Mouse (Mus musculus) liver (tissue): Measurements from ENCODE around the gene Rps28.

Source experiments
- DNase-seq: peaks from one replicate; pipeline ENCODE4 v3.0.0-alpha.2; 2020; ENCODE audit warnings: mixed read lengths

The Rps28 gene

DNA sequence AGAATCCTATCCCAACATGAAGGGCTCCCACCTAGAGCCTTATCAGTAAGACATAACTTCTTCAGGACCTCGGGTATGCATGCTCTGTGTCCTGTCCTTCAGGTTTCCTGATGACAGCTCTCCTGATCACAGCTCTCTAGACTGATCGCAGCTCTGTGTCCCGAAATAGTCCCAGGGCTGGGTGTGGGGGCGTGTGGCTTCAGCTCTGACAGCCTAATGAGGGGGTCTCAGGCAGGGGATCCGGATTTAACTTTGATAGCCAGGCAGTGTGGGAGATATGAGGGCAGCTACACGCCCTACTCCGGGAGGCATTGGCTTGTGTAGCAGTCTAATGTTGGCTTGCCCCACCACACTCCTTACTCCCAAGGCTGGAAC, 13.2 kb downstream of the Rps28 start:
- DNase-seq = no peak

DNA sequence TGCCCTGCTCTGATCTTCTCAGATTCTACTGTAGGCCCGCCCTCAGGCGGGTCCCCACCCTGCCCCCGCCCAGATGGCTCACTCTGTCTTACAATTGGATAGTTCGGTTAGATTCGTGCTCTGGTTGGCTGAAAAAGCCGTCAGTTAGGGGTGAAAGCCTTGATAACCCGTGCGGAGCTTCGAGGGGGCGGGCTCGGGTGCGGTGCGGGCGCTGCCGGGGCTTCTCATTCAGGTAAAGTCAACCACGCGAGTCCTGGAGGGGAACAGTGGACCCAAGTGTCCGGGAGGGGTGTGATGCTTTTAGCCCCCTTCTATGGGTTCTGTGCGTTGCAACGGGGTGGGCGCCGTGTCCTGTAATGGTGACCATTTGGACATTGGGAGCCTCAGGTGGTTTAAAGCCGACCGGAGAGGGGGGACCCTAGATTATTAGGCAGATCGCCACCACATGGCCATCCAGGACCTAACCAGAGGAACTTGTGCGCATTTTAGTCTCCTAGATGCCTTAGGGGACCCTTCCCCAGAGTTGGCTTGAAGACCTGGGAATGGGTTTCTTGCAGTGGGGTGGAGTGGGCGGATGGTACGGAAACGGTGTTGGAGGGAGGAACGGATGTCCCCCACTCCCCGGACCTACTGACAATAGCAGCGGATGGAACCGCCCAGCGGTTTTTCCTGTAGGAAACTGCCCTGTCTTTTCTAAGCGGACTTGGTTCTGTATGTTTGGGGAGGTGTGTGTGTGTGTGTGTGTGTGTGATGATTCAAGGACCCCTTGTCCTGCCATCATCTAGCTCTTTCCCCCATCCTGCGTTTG, 13.8 kb downstream of the Rps28 start, which contains the start of gene Kank3:
TSS of gene Kank3 (plus strand) at position 186 of the 808 bp plus-strand sequence.
- DNase-seq = peak; percentile 94

DNA sequence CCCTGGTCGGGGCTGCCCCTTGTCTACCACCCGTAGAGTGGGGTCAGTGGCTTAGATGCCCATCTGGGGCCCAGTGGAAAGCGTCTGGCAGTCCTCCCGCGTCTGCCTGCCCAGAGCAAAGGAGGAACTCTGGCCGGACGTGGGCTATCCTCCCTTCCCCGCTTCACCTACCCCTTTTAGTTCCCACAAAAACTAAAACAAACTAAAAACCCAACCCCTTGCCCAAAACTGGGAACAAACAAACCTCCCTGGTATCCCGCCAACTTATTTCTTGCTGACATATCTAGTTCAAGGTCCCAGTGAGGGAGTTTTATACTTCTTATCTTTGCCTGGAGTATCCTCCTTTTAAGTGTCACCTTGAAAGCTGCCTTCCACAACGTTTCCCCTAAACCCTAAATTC, 16.2 kb downstream of the Rps28 start:
- DNase-seq = no peak

DNA sequence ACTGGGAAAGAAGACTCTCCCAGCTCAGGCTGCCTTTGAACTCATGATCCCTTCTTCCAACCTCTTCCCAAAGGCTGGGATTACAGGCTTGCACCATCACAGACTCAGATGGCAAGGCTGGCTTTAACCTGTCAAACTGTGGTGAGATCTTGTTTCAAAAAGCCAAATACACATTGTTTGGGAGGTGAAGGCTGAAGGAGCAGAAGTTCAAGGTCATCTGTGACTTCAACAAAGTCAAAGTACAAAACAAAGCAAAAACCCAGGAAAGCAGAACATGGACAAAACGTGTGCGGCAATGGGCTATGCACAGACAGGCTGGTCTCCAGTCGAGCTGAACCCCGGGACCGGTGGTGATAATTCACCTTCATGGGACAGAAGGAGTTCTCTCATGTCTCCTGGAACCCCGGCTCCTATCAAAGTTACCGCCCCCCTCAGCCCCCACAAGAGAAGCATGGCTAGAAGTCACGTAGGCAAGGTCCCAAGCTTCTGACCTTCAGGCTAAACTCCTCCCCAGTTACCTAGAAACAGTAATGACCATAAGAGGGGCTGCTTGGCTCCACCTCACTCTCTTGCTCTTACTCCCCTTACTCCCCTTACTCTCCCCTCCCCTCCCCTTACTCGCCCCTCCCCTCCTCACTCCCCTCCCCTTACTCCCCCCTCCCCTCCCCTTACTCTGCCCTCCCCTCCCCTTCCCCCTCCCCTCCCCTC, 17.0 kb downstream of the Rps28 start:
- DNase-seq = no peak

DNA sequence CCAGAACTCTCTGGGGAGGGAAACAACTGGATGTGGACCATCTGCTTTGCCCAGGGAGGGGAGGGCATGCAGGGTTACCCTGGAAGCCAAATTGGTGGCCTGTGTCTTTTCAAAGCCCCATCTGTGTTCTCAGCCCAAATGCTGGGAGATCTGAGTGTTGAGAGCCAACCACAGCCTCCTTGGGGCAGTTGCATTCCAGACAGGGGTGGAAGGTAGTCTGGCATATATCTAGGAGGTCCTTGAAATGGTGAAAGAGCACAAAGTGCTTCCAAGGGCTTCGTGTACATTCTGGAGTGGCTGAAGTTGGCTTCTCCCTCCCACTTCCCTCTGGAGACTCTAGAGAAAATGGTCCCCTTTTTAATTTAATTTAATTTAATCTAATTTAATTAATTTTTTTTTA, 19.6 kb downstream of the Rps28 start:
- no peak for DNase-seq

DNA sequence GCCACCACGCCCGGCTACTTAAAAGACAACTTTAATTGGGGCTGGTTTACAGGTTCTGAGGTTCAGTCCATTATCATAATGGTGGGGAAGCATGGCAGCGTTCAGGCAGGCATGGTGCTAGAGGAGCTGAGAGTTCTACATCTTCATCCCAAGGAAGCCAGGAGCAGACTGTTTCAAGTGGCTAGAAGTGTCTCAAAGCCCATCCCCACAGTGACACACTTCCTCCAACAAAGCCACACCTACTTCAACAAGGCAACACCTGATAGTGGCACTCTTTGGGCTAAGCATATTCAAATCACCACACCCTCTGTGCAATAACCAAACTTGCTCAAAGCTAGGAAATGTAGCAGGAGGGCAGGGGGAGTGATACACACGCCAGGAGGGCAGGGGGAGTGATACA, 20.2 kb downstream of the Rps28 start:
- DNase-seq = no peak

DNA sequence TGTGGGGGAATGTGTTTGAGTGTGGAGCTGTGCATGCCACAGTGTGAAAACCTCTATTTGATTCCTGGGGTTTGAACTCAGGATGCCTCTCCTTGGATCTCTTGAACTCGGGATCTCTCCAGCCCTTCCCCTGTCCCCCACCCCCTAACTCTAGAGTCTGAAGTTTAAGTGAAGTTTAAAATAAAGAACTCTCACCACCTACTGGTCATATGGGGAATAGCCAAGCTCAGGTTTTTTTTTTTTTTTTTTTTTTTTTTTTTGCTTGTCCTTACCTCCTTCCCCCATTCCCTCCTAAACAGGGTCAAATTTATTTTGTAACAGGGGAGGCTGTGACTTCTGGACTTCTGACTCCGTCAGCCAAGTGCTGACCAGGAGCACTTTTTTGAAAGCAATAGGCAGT, 22.1 kb downstream of the Rps28 start:
- DNase-seq = no peak

DNA sequence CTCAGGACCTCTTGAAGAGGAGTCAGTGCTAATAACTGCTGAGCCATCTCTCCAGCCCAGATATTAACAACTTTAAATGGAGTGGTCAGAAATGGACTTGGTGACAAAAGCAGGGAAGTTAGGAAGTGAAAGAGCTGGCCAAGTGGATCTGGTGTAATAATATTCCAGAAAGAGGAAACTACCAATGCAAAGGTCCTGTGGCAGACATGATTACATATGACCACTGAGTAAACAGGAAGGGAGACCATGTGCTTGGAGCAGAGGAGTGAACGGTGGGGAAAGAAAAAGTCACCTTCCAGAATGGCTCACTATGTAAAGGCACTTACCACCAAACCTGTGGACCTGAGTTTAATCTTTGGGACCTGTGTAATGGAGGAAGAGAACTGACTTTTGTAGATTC, 25.1 kb downstream of the Rps28 start:
- DNase-seq = no peak

DNA sequence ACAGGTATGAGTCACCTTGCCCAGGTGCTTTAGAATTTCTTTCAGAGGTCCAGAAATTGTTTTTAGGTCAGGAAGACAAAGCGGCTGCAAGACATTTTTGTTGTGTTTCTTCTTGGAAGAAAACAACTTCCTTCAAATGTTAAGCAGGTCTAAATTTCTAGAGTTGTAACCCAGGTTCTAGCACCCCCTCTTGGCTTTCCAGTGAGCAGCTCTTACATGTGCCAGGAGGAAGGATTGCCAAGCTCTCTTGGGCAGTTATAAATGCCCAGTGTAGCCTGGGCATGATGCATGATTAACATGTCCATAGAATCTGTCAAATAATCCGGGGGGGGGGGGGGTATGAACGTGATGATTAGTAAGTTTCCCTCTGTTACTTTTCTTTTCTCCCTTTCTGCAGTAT, 26.1 kb downstream of the Rps28 start:
- DNase-seq = no peak

DNA sequence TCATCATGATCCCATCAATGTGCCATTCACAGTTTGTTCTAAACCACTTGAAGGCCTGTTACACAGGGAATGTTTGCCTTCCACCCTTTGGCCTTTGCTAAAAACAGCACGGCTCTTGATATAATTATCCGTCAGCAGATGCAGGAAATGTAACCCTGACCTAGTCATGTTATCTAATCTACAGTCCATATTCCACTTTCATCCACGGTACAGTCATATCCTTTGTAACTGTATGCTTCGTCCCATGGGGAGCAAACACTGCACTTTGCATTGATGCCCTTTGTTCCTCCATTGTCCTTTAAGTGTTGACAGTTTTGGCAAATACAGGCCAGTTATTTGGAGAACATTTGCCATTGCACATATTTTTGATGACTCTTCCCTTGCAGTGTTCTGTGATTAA, 35.6 kb downstream of the Rps28 start:
- DNase-seq = no peak

DNA sequence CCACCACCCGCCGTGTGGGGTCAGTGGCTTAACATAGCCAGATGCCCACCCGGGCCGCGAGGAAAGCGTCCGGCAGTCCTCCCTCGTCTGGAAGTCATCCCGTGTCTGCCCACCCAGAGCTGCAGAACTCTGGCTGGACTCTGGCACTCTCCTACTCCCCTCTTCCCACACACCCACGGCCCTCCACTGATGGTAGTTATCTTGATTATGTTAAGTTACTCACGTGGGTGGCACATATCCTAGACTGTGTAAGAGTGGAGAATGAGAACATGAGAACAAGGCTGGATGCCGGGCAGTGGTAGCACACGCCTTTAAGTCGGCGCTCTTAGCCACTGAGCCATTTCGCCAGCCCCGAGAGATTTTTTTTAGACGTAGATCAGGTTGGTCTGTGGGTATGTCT, 38.0 kb downstream of the Rps28 start:
- no peak for DNase-seq

DNA sequence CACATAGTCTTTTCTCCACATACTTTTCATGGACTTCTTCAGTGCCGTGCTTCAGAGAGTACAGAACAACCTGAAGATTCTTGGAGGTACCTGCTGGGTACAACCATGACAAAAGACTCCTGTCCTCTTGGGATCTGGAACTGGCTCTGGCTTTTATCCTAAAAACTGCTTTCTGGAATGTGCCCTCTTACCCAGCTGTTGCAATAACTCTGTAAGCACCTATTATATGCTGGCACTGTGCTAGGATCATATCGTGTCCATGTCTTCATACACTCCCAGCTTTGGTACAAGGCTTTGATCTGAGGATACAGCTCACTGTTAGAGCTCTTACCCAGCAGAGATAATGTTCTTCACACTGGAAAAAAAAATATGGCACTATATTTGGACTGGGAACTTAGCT, 39.4 kb downstream of the Rps28 start:
- no peak for DNase-seq

DNA sequence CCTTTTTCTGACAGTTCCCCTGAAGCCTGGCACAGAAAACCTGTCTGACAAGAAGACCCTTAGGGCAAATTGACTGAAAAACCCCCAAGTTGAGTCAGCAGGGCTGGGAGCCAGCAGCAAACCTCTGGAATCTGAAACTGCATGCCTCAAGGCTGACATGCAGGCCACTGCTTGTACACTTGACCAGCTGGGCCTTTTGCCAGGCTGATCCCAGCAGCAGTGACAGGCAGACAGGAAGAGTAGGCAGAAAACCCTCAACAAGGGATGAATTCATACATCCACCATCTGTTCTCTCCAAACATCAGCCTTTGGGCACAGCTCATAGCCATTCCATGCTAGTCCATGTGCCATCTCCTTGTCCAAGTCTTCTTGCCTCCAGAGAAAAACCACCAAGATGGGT, 41.0 kb downstream of the Rps28 start:
- no peak for DNase-seq

DNA sequence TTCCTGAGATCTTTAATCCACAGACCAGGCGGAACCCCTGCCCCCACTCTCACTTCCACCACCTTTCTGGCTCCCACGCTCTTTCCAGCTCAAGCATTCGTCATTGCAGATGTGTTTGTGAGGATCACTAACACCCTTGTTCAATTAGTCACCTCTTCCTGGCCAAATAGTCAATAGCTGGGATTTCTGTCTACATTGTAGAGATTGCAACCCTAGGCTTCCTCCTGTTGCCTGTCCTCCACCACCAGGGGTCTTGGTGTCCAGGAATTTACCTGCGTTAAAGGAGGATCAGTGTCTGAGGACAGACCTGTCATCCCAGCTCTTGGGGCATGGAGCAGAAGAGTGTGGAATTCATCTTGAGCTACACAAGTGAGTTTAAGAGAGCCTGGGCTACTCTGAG, 42.3 kb downstream of the Rps28 start:
- DNase-seq = no peak

DNA sequence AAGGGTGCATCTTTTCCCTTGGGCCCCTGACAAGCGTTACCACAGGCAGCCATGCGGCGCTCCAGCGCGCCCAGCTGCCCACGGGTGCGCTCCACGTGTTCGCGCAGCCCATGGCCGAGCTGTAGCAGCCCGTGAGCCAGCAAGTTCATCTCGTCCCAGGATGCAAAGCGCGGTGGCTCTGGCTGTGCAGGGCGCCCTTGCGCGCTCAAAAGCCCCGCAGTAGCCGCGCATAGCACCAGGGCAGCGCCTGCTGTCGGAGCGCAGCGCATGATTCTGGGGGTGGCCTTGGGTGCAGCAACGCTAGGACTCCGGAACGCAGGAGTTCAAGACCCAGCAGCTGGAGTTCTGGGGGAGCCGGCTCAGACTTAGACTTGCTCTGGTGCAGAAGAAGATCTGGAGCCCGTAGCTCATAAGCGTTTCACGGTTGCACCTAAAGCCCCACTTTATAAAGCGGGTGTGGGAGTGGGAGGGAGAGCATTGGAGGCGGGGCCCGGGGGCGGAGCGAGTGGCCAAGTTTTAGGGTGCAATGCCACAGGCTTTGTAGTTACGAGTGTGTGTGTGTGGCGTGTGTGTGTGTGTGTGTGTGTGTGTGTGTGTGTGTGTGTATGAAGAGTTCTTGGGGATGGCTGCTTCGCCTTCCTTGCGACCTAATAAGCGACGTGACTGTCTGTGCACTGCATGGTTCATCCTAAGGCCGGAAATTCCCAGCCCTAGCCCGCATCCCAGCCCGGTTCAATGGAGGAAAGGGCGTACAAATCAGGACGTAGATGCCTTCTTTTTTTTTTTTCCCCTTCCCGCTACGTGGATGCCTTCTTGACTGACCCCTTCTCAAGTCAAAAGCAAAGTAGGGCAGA, 43.0 kb downstream of the Rps28 start, which contains the start of gene Angptl4:
TSS of gene Angptl4 (minus strand) at position 707 of the 854 bp plus-strand sequence.
- peak; percentile 78 for DNase-seq

DNA sequence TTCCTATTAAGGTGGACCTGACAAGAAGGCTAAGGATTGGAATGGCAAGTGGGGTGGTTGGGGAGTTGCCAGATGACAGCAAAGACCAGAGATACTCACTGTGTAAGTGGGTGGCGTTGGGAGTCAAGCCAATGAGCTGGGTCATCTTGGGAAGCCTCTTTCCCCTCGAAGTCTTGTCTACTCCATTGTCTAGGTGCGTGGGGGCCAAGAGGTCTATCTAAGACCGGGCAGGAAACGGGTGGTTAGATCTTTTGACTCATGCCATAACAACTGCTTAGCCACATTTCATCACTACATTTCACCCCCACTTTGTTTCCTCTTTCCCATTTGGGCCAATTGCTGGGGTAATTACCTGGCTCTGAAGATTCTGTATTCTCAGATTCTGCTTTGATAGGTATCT, 43.9 kb downstream of the Rps28 start:
- DNase-seq = no peak

DNA sequence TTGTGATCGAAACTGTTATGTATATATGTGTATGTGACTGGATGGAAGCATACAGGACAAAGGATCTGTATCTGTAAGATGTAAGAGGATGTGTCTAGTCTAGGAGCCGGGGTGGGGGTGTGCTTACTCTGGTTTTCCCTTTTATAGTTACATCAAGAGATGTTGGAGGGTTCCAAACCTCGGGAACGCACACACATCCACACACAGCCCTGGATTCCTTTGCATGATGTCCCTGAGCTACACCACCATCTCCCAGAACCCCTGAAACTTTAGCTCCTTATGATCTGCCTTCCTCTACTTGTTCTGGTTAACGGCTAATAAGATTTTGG, 44.4 kb downstream of the Rps28 start:
- DNase-seq = no peak

DNA sequence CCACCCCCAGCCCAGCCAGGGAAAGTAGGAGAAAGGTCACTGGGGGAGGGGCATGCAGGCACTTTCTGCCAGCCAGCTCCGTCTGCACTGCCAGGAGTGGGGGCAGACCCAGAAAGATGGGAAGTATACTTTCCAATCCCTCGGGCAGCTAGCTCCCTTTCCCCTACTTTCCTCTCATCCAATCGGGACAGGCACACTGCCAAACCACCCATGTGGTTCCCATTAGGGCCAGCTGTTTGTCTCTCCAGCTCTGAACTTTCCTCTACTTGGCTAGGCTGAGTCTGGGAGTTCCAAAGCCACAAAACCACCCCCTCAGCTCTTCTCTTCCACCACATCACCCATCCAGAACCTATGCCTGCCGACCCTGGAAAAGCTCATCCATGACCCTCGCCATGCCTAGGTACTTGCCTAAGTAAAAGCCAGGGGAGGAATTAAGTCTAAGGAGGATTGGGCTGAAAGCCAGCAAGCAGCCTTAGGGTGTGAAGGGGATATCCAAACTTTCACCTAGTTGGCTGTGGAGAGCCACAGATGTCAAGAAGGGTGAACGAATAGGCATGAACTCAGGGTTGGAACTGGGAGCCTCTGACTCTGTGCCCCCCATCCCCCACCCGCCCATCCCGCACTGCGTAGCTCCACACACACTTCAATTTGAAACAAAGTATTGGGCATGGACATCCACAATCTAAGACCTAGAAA, 44.9 kb downstream of the Rps28 start:
- DNase-seq = peak; percentile 57

DNA sequence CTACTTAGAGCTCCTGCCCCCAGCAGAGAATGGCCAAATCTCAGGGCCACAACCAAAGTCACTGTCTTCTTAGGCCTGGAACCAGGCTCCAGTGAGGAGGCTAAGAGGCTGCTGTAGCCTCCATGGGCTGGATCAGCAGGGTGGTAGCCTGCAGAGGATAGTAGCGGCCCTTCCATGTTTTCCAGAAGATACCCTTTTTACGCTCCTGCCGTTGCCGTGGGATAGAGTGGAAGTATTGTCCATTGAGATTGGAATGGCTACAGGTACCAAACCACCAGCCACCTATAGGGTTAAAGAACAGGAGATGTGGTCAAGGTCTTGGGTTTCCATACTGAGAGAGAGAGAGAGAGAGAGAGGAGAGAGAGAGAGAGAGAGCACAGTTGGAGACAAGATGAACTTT, 49.1 kb downstream of the Rps28 start:
- DNase-seq = no peak

DNA sequence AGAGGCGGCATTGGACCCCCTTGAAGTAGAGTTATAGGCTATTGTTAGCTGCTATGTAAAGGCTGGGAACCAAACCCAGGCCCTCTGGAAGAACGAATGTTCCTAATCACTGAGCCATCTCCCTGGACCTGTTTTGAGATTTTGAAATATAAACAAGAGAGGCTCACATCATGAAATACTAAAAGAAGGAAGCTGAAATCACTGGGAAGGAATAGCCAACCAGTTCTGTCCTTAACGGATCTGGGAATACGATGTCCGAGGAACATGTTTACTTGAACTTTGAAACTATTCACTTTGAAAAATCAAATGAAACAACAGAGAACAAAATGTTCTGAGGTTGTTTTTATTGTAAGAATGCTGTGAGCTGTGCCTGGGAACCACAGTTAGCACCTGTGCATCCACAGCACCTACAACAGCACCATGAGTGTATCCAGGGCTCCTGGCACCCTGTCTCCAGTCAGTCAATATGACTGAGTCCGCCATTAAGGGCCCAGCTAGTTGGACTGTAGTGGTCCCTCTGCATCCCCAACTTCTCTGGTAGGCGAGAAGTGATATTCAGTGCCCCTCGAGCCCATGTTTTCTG, 49.7 kb downstream of the Rps28 start:
- DNase-seq = no peak

DNA sequence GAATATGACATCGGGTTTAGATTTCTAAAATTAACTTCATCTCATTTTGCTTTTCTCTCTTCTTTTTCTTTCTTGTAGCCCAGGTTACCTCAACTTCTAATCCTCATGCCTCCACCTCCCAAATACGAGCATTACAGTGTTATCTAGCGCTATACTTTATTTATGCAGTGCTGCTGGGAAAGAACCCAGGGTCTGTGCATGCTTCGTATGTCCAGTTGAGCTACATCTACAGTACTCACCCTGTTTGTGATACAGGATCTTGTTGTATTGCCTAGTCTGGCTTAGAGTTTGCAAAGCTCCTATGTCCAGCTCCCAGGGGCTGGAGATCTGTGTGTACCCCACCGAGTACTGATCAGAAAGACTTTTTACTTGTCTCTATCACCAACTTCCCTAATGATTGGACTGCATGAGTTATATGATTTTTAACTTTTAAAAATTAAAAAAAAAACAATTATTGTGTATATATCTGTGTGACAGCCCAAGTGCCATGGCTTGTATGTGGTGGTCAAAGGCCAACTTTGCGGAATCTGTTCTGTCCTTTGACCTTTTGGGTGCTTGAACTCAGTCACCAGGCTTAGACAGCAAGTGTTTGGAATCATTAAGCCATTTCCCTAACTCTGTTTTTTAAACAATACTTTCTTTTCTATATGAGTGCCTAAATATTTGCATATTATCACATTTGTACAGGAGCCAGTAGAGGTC, 50.3 kb downstream of the Rps28 start:
- DNase-seq = no peak

DNA sequence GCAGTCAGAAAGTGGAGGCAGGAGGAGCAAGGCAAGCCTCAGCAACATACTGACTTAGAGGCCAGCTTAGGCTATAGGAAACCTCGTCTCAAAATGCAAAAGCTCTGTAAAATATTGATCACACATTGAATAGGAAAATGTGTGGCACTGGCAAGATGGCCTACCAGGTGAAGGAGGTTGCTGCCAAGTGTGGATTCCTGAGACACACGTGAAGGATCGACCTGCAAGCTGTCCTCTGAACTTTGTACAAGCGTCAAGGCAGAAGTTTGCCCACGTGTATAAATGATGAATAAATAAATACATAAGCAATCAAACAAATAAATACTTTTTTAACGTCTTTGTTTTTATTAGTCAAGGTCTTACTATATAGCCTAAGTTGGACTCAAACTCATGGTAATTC, 50.9 kb downstream of the Rps28 start:
- DNase-seq = no peak
